Mouse (Mus musculus) CH12.LX (cell line): ENCODE measurements around the gene Olfr1053. TPM values are rescaled to one million over a fixed set of nuclear protein-coding genes. Genes with fewer than 3 reads are reported as not detected.

Experiments used
- DNase-seq: peaks from one replicate; pipeline ENCODE4 v3.0.0-alpha.2; 2013; ENCODE audit errors: extremely low read depth
- H3K27ac ChIP-seq: 2 replicates; pipeline ENCODE4 v1.5.1; 2012; ENCODE audit warnings: low read depth, mild to moderate bottlenecking, control low read depth, moderate library complexity; ENCODE audit not compliant: insufficient read depth
- H3K27me3 ChIP-seq: replicated peaks from 2 replicates; pipeline ENCODE3; 2012; ENCODE audit warnings: inconsistent platforms
- H3K36me3 ChIP-seq, 2 experiments: replicated peaks in 1 of 2; 2 replicates each; pipeline versions ENCODE3 to v1.6.1; 2012; ENCODE audit warnings: inconsistent platforms in 1 of 2, low read length in 1 of 2, mild to moderate bottlenecking in 1 of 2, mixed read lengths in 1 of 2, moderate library complexity in 1 of 2; ENCODE audit not compliant: control insufficient read depth in 1 of 2, insufficient read depth in 1 of 2
- H3K4me1 ChIP-seq, 2 experiments: 2 replicates each; pipeline ENCODE4 v1.6.1; 2012; ENCODE audit warnings: inconsistent platforms in 1 of 2, moderate library complexity in 1 of 2; ENCODE audit not compliant: insufficient read depth in 2 of 2, control insufficient read depth in 1 of 2
- H3K4me2 ChIP-seq: 2 replicates; pipeline ENCODE4 v1.6.1; 2012; ENCODE audit warnings: low read depth, mild to moderate bottlenecking, control low read depth; ENCODE audit not compliant: poor library complexity, insufficient read depth, severe bottlenecking
- H3K4me3 ChIP-seq, 3 experiments: fragments of 150-350 bp in 1 of 3; sonication (generic) in 1 of 3; replicated peaks in 1 of 3; 2 replicates each; pipeline versions ENCODE3 to v1.5.1; 2011 to 2012; ENCODE audit warnings: low read depth in 2 of 3, low read length in 2 of 3, mild to moderate bottlenecking in 2 of 3, moderate library complexity in 2 of 3, control low read depth in 1 of 3, improper control_type of control experiment in 1 of 3, inconsistent platforms in 1 of 3, mixed read lengths in 1 of 3; ENCODE audit not compliant: poor library complexity in 1 of 3
- H3K79me2 ChIP-seq: replicated peaks from 2 replicates; pipeline ENCODE4 v1.6.1; 2012; ENCODE audit warnings: mild to moderate bottlenecking, moderate library complexity; ENCODE audit not compliant: control insufficient read depth, poor library complexity, insufficient read depth, severe bottlenecking; ENCODE audit errors: extremely low read depth
- H3K9ac ChIP-seq: 2 replicates; pipeline ENCODE4 v1.6.1; 2012; ENCODE audit warnings: low read depth, mild to moderate bottlenecking, control low read depth, moderate library complexity; ENCODE audit not compliant: insufficient read depth
- H3K9me3 ChIP-seq: replicated peaks from 2 replicates; pipeline ENCODE3; 2012; ENCODE audit warnings: low read length, inconsistent platforms, mixed read lengths
- CHD1 ChIP-seq: IDR thresholded peaks from 2 replicates; pipeline ENCODE4 v1.6.1; 2012; ENCODE audit warnings: low read depth, low read length, improper control_type of control experiment, inconsistent platforms
- CHD2 ChIP-seq: IDR thresholded peaks from 2 replicates; pipeline ENCODE4 v1.6.1; 2011; ENCODE audit warnings: low read length, improper control_type of control experiment
- CTCF ChIP-seq, 2 experiments: IDR thresholded peaks in 1 of 2; conservative IDR thresholded peaks in 1 of 2; 2 replicates each; pipeline ENCODE4 v1.5.1; 2011 to 2012; ENCODE audit warnings: low read depth in 2 of 2, low read length in 2 of 2, improper control_type of control experiment in 1 of 2, inconsistent platforms in 1 of 2, mild to moderate bottlenecking in 1 of 2, moderate library complexity in 1 of 2
- E2F4 ChIP-seq: IDR thresholded peaks from 2 replicates; pipeline ENCODE4 v1.6.1; 2011; ENCODE audit warnings: low read depth, low read length, improper control_type of control experiment; ENCODE audit not compliant: insufficient replicate concordance
- ELF1 ChIP-seq: IDR thresholded peaks from 2 replicates; pipeline ENCODE4 v1.6.1; 2014; ENCODE audit warnings: low read depth, mild to moderate bottlenecking, inconsistent platforms, low read length, improper control_type of control experiment
- EP300 ChIP-seq: IDR thresholded peaks from 2 replicates; pipeline ENCODE4 v1.6.1; 2011; ENCODE audit warnings: low read length, improper control_type of control experiment
- ETS1 ChIP-seq: conservative IDR thresholded peaks from 2 replicates; pipeline ENCODE4 v1.6.1; 2012; ENCODE audit warnings: low read depth, mild to moderate bottlenecking, inconsistent platforms, low read length, improper control_type of control experiment, moderate library complexity
- GABPA ChIP-seq: IDR thresholded peaks from 2 replicates; pipeline ENCODE4 v1.6.1; 2012; ENCODE audit warnings: low read depth, low read length, improper control_type of control experiment, inconsistent platforms; ENCODE audit not compliant: insufficient replicate concordance
- IRF4 ChIP-seq: IDR thresholded peaks from 2 replicates; pipeline ENCODE4 v1.6.1; 2014; ENCODE audit warnings: low read depth, mild to moderate bottlenecking, inconsistent platforms, low read length, improper control_type of control experiment
- JUN ChIP-seq: IDR thresholded peaks from 2 replicates; pipeline ENCODE4 v1.6.1; 2011; ENCODE audit warnings: low read depth, mild to moderate bottlenecking, low read length, improper control_type of control experiment, moderate library complexity; ENCODE audit not compliant: insufficient read depth
- MAFK ChIP-seq: IDR thresholded peaks from 2 replicates; pipeline ENCODE4 v1.6.1; 2011; ENCODE audit warnings: low read length, improper control_type of control experiment; ENCODE audit not compliant: insufficient replicate concordance
- MAX ChIP-seq: IDR thresholded peaks from 2 replicates; pipeline ENCODE4 v1.6.1; 2011; ENCODE audit warnings: low read length, improper control_type of control experiment
- MEF2A ChIP-seq: IDR thresholded peaks from 2 replicates; pipeline ENCODE4 v1.6.1; 2014; ENCODE audit warnings: low read depth, mild to moderate bottlenecking, inconsistent platforms, low read length, improper control_type of control experiment, borderline replicate concordance
- MXI1 ChIP-seq: IDR thresholded peaks from 2 replicates; pipeline ENCODE4 v1.6.1; 2011; ENCODE audit warnings: mild to moderate bottlenecking, low read depth, low read length, improper control_type of control experiment
- NELFE ChIP-seq: IDR thresholded peaks from 2 replicates; pipeline ENCODE4 v1.6.1; 2011; ENCODE audit warnings: low read depth, low read length, improper control_type of control experiment
- NRF1 ChIP-seq: IDR thresholded peaks from 2 replicates; pipeline ENCODE4 v1.6.1; 2014; ENCODE audit warnings: low read depth, mild to moderate bottlenecking, inconsistent platforms, low read length, improper control_type of control experiment, moderate library complexity
- POLR2A ChIP-seq: IDR thresholded peaks from 2 replicates; pipeline ENCODE4 v1.6.1; 2011; ENCODE audit warnings: low read depth, mild to moderate bottlenecking, improper control_type of control experiment, low read length
- RAD21 ChIP-seq: IDR thresholded peaks from 2 replicates; pipeline ENCODE4 v1.6.1; 2011; ENCODE audit warnings: low read depth, mild to moderate bottlenecking, low read length, improper control_type of control experiment, moderate library complexity
- SIN3A ChIP-seq: IDR thresholded peaks from 2 replicates; pipeline ENCODE4 v1.6.1; 2012; ENCODE audit warnings: low read length, improper control_type of control experiment, inconsistent platforms
- SMC3 ChIP-seq: IDR thresholded peaks from 2 replicates; pipeline ENCODE4 v1.6.1; 2011; ENCODE audit warnings: low read depth, low read length, improper control_type of control experiment
- TCF12 ChIP-seq: IDR thresholded peaks from 2 replicates; pipeline ENCODE4 v1.6.1; 2014; ENCODE audit warnings: low read depth, mild to moderate bottlenecking, inconsistent platforms, low read length, improper control_type of control experiment
- UBTF ChIP-seq: IDR thresholded peaks from 2 replicates; pipeline ENCODE4 v1.6.1; 2012; ENCODE audit warnings: low read depth, mild to moderate bottlenecking, inconsistent platforms, low read length, improper control_type of control experiment, moderate library complexity
- USF2 ChIP-seq: conservative IDR thresholded peaks from 2 replicates; pipeline ENCODE4 v1.6.1; 2011; ENCODE audit warnings: low read depth, low read length, improper control_type of control experiment
- ZKSCAN1 ChIP-seq: IDR thresholded peaks from 2 replicates; pipeline ENCODE4 v1.6.1; 2012; ENCODE audit warnings: low read depth, inconsistent platforms, low read length, improper control_type of control experiment, borderline replicate concordance
- dilution Hi-C: fragments of 300-500 bp; cut with MboI; formaldehyde crosslinking; loops from 2 replicates; pipeline ENCODE4 v1.14.3; 2020; ENCODE audit warnings: low sequenced_read_pairs; ENCODE audit not compliant: extremely low pct_unique_long_range_greater_than_20kb, extremely low pct_ligation_motif_present
- in situ Hi-C: fragments of 300-500 bp; cut with MboI; formaldehyde crosslinking; loops from 3 replicates; pipeline ENCODE4 v1.14.3; 2019; ENCODE audit warnings: low sequenced_read_pairs, low pct_ligation_motif_present, low pct_unique_long_range_greater_than_20kb, mixed read lengths
- polyA plus RNA-seq: library from polyadenylated mRNA; unstranded; fragments of >175 nt; gene quantifications from 2 replicates; pipeline ENCODE4 v1.2.1, GENCODE M21; 2012; ENCODE audit warnings: low read depth; ENCODE audit not compliant: insufficient read length
- total RNA-seq, 2 experiments: library from RNA; depleted of rRNA; stranded (reverse); fragments of 300-350 nt in 1 of 2; fragments of >200 nt in 1 of 2; gene quantifications; 2 replicates each; pipeline ENCODE4 v1.2.3; 2012 to 2014

Gene Olfr1053
- total and polyA plus RNA-seq, 3 experiments = not detected

GRCm38 (mm10) chr2:86350184-86350583 is 35.1 kb upstream of the Olfr1053 start, which contains the start of gene Olfr1055:
Olfr1055 (minus strand) TSS chr2:86350284.
- dilution Hi-C loops = no loop called here
- H3K9ac ChIP-seq = no peak within 1 kb of the TSS

GRCm38 (mm10) chr2:86335333-86335732 is 20.2 kb upstream of the Olfr1053 start, which contains the start of gene Olfr1054:
Olfr1054 (minus strand) TSS chr2:86335433.
- no peak within 1 kb of the TSS for H3K9ac ChIP-seq
- no peak within 1 kb of the TSS for H3K4me3 ChIP-seq
- no peak within 1 kb of the TSS for H3K4me2 ChIP-seq
- dilution Hi-C loops (no loop called here), in situ Hi-C loops (no loop called here)
- no peaks in the 10 kb centered on the region for H3K36me3 ChIP-seq
- no peak for DNase-seq
- H3K9me3 ChIP-seq = peaks cover 17% of the 10 kb centered on the region
- H3K27me3 ChIP-seq = no peaks in the 10 kb centered on the region
- no peaks in the 10 kb centered on the region for H3K79me2 ChIP-seq
- H3K4me1 ChIP-seq = no peaks in the 10 kb centered on the region
- TF ChIP-seq EP300 (no peak), CTCF (conservative IDR thresholded peaks at IDR 0.05 in 1 of 2, IDR thresholded peaks at IDR 0.05 in 1 of 2; ENCODE audit: low read depth in 2 of 2, low read length in 2 of 2) (no peak), UBTF (no peak), CHD2 (no peak), MEF2A (no peak), ZKSCAN1 (no peak), RAD21 (no peak), CHD1 (no peak), MAX (no peak), USF2 (no peak), NELFE (no peak), TCF12 (no peak), E2F4 (no peak), JUN (no peak), GABPA (no peak)
- no peak within 1 kb of the TSS for H3K27ac ChIP-seq

More at GRCm38 (mm10) chr2:86350184-86350583, 35.1 kb upstream of the Olfr1053 start, which contains the start of gene Olfr1055:
- H3K36me3 ChIP-seq = no peaks in the 10 kb centered on the region
- no peak for DNase-seq
- no peaks in the 10 kb centered on the region for H3K4me1 ChIP-seq
- TF ChIP-seq NRF1 (no peak), EP300 (no peak), RAD21 (no peak), ELF1 (no peak), POLR2A (no peak), MEF2A (no peak), JUN (no peak), SMC3 (no peak), MAFK (no peak), MXI1 (no peak), SIN3A (no peak), IRF4 (no peak), USF2 (no peak), UBTF (no peak), ETS1 (no peak)
- in situ Hi-C loops = no loop called here
- H3K27me3 ChIP-seq = no peaks in the 10 kb centered on the region
- no peak within 1 kb of the TSS for H3K4me2 ChIP-seq
- no peak within 1 kb of the TSS for H3K27ac ChIP-seq
- peaks cover 7% of the 10 kb centered on the region for H3K9me3 ChIP-seq
- H3K4me3 ChIP-seq = no peak within 1 kb of the TSS
- H3K79me2 ChIP-seq = no peaks in the 10 kb centered on the region
